Mouse (Mus musculus) adrenal gland, postnatal 25 days (tissue): ENCODE data around the gene Ints14. TPM values are rescaled to one million over a fixed set of nuclear protein-coding genes. Genes with fewer than 3 reads are reported as not detected.
"Not testable (repeated sequence)": the region's sequence is repeated elsewhere in the genome, so short reads cannot be mapped to it uniquely, and the experiment has no call there.

Experiments used
- DNase-seq: peaks from one replicate; pipeline ENCODE4 v3.0.0; 2021; ENCODE audit warnings: mixed read lengths
- microRNA-seq, 2 experiments: library from miRNA; unstranded; fragments of <30 nt; microRNA quantifications; one replicate each; pipeline ENCODE4 v1.2.0; 2021
- total RNA-seq: library from RNA; stranded (reverse); gene quantifications from 2 replicates; pipeline ENCODE4 v1.2.3, GENCODE M21; 2021

Gene Ints14
- total RNA-seq, 1 experiment from 2014 or later: 33.7 TPM

DNA sequence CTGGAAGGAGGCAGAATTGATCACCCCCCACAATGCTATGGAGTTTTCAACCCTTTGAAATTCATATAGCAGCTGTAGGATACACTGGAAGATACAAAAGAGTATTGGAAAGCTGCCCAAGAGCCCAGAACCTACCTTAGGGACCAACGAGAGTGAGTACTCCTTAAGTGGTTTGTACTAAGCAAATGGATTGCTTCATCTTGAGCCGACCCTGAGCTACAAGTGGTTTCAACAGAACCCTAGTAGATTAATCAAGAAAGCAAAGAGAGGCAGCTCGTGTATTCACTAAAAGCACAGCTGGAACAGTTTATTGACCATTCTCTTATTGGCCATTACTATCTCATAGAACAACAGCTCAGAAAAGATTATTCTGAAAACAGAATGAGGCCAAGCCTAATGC lies 58.4 kb downstream of the Ints14 start:
- DNase-seq: no peak

DNA sequence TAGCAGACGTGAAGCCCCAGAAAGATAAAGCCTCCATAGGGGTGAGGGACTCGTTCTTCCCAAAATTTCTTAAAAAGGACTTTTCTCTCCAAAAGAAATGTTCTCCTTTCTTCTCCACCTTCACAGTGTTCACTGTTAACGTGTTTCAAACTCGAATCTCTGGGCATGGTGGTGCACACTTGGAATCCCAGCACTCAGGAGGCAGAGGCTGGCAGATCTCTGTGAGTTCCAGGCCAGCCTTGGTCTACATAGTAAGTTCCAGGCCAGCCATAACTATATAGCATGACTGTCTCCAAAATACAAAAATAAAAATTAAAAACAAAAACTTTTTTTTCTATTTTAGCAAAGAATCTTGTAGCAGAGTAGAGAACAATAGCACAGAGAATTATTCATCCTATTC lies 59.4 kb downstream of the Ints14 start:
- DNase-seq: no peak

DNA sequence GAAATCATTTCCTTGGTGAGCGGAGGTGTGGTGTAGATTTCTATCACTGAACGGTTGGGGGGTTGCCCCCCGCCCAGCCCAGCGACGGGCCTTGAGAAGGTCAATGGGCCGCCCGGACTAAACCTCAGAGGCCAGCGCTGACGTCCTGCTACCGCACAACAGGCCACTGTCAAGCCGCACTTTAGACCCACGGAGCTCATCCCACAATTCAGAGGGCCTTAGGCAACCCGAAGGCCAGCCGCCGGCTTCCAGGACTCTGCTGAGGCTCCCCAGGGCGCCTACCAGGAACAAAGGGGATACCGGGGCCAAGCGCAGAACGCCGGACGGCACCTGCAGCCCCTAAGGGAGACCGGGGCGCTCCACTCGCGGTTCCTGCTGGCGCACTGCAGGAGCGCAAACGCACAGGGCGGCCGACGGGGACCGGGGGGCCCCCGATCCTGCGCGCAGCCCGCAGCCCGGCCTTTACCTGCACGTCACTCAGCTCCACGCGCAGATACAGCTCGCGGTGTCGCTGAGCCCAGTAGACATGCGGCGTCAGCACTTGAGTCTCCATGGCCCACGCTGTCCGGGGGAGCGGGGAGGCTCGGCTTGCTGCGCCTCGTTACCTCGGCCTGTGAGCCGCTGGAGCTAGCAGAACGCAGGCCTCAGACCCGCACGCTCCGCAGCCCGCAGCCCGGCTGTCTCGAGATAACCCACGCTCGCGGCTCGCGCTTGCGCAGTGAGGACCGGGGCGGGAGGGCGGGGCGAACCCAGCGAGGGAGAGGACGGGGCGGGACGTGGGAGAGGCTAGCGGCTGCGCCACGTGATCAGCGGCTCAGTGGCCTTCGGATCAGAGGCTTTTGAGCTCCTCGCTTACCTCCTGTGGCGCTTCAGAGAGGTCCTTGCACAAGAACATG lies 60.5 kb downstream of the Ints14 start, which contains the start of gene Hacd3:
Gene Hacd3, minus strand, starts transcription at position 703 of the 896 bp plus-strand sequence.
- DNase-seq: peak; percentile 94

DNA sequence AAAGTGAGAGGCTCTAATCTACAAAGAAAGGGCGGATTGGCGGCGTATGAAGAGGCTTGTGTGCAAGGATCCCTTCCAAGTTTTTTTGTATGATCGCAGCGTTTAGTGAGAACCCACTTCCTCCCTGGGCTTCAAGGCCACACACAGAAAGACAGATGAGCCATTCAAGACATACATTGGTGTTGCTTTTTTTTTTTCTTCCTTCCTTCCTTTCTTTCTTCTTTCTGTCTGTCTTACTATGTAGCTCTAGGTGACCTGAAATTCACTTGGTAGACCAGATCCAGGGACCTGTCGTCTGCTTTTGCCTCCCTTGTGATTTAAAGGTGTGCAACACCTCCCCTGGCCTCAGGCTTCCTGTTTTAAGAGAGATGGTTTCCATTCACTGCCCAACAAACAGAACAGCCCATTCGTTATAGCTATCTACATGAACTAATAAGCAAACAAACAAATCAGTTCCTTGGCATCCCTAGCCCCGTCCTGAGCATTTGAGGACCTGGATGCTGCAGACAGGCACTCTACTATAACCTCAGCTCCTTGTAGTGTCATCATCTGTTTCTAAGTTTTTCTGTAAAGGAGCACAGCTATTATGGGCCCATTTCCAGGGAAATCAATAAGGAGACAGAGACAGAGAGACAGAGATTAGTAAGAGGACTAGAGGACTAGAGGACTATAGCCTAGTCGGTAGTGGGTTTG lies 61.3 kb downstream of the Ints14 start:
- DNase-seq: no peak

DNA sequence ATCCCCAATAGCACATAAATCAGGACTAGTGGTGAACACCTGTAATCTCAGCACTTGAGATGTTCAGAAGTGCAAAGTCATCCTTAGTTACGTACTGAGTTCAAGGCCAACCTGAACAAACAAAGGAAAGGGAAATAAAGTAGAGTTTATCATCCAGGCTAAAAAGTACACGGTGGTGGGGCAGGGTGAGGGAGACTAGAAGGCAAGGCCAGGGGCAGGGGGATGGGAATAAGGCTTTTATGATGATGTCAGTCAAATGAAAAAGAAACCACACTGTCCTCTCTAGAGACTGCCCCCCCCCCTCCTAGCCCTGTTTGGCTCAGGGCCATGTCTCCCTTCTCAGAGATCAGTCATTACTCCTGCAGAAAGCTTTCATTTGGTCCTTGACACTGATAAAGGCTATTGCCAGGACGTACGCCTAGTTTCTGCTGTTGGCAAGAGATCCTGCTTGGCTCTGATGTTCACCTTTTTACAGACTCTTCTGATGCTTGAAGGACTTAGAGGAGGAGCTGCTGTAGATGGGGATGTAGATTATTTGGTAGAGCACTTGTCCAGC lies 62.0 kb downstream of the Ints14 start:
- peak; percentile 65 for DNase-seq

DNA sequence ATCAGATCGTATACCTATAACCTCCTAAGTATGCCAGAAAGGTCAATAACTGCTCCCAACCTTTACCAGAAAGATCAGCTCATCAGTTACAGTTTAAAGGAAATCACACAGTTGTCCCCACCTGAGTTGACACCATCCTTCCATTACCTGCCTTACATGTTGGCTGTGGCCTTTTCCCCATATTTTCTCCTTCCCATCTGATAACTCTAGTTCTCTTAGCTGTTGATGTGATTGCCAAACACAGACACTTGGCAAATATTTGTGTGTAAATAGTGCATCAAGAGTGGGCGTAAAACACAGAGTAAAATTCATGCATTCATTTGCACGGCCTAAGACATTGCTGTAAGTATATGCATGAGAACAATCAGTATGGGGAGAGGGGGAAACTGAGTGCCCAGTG lies 62.7 kb downstream of the Ints14 start:
- no peak for DNase-seq

DNA sequence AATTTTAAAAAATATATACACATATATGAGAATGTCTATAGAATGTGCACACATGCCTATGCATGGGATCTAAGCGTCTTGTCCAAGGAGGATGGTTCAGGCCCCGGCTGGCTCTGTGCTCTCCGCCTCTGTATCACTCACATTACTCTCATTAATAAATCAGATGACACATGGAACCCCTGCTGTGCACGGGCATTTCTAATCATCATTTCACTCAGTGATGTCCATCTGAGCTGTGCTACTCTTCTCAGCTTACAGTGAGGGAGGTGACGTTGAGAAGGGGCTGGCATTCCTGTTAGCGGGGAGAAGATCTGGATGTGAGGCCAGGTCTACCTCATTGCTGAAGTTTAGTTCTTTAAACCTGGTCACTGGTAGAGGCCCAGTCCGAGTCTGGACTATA lies 66.5 kb downstream of the Ints14 start:
- DNase-seq: no peak

DNA sequence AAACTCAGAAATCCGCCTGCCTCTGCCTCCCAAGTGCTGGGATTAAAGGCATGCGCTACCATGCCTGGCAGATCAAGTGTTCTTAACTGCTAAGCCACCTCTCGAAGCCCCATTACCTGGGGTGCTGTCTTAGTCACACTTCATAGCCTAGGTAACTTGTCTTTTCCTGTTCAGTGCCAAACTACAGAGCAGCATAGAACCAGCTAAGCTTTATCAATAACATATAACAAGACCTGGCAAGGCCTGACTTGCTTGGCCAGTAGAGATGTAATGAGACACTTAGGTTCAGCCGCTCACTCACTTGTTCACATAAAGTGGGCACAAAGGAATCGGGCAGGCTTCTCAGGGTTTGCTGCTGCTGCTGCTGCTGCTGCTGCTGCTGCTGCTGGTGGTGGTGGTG lies 67.6 kb downstream of the Ints14 start:
- DNase-seq: no peak

DNA sequence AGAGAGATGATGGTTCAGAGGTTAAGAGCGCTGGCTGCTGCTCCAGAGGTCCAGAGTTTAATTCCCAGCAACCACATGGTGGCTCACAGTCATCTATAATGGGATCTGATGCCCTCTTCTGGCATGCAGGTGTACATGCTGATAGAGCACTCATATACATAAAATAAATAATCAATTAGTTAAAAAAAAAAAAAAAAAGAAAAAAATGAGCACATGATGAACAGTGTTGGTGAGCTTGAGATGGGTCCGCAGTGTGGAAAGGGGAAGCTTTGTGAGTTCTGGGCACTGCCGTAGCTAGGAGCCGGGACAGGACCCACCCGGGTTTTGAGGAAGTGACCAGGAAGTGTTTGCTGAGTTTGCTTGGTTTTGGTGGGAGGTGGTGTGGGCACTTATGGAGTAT lies 70.7 kb downstream of the Ints14 start:
- DNase-seq: not testable (repeated sequence)

DNA sequence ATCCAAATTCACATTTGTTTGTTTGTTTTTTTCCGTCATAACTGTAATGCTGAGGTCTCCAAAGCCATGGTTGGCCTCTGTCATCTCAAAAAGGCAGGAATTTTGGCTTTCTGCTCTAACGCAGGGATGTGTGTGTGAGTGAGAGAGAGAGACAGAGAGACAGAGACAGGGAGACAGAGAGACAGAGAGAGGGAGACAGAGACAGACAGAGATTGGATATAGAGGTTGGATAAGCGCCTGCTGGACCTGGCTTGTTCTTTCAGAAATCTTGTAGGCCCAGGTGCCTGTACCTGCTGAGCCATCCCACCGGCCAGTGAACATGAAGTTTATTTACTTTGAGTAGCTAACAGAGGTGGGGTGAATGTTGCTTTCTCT lies 71.2 kb downstream of the Ints14 start:
- DNase-seq: no peak

DNA sequence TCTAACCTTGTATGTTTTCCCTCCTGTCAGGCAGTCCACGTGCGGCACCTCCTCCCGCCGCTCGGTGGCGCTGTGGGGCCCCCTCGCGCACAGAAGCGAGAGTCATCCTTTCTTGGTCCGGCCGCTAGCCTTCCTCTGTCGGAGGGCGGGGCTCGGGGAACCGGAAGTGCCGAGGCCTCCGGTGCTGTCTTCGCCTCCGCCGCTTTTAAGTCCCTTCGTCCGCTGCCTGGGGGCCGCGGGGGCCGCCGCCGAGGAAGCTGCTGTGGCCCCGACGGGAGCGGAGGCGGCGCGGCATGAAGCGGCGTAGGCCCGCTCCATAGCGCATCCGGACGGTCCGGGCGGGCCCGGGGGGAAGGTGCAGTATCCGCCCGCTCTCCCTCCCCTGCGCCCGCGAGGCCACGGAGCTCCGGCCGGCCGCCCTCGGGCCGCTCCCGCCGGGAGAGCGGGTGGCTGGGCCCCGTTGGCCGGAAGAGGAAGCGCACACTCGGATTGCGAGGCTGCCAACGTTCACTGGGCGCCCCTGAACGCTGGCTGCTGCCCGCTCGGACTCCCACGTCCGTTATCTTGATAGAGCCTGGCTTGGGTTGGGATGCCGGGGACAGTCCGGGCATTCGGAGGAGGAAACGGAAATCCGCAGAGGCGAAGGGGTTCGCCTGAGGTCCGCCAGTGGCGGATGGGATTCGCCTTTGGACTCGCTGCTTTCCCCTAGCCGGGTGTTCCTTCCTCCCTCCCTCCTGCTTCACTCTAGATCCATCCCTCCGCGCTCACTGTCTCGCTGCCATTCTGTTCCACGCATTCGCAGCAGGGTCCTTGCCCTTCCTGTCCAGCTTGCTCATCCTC lies 71.8 kb downstream of the Ints14 start, which contains the start of gene Dpp8:
Gene Dpp8, plus strand, starts transcription at position 146 of the 840 bp plus-strand sequence.
- peak; percentile 93 for DNase-seq

DNA sequence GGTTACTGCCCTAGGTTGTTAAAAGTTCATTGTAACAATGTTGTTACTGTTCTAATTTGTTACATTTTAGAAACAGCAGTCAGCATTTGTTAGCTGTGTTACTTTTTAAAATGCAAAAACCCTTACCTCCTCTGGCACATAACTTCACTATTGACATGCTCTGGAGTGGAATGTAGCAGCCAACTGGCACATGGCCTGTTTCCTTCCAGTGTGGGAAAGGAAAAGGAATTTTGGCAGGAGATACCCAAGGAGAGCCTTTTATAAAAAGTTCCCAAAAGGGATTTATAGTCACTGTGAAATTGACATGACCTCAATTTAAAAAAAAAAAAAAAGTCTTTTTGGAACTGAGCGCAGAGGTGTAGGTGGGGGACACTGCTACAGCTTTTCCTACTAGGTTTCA lies 75.8 kb downstream of the Ints14 start:
- peak; percentile 44 for DNase-seq

Small RNA genes lying within 50 kb of the gene (microRNA-seq; reads per million reads assigned to microRNA genes)
- 0 reads per million in 2 experiments for gene Gm25640

Other genes with a start within 250 kb of the Ints14 start
- 217 and 270 TPM in 2 replicates for gene Rab11a, start 223.1 kb upstream of the Ints14 start, total RNA-seq
- 21.5 and 26.7 TPM in 2 replicates for gene Dennd4a, start 149.6 kb upstream of the Ints14 start, total RNA-seq
- gene Slc24a1, start 9.3 kb upstream of the Ints14 start, total RNA-seq: not detected in 2 replicates
- gene Hacd3, start 60.8 kb downstream of the Ints14 start, total RNA-seq: 290 and 361 TPM in 2 replicates
- 93.5 and 97.9 TPM in 2 replicates for gene Dpp8, start 71.5 kb downstream of the Ints14 start, total RNA-seq
- 31.7 and 42.0 TPM in 2 replicates for gene Igdcc4, start 140.6 kb downstream of the Ints14 start, total RNA-seq
- gene Igdcc3, start 180.3 kb downstream of the Ints14 start, total RNA-seq: 1.2 and 1.3 TPM in 2 replicates
- 26.8 and 26.9 TPM in 2 replicates for gene Parp16, start 234.4 kb downstream of the Ints14 start, total RNA-seq